Mouse (Mus musculus) embryonic fibroblast, embryonic 13.5 days (primary cell): ENCODE data around the gene Thsd4. TPM values are rescaled to one million over a fixed set of nuclear protein-coding genes. Genes with fewer than 3 reads are reported as not detected.
"Not testable (repeated sequence)": the region's sequence is repeated elsewhere in the genome, so short reads cannot be mapped to it uniquely, and the experiment has no call there.

ENCODE experiments used
- H3K27ac ChIP-seq: 2 replicates; pipeline ENCODE4 v1.5.1; 2012; ENCODE audit warnings: low read length, control low read depth, inconsistent platforms; ENCODE audit not compliant: insufficient read depth
- H3K4me1 ChIP-seq: 2 replicates; pipeline ENCODE4 v1.6.1; 2011; ENCODE audit warnings: low read length; ENCODE audit not compliant: control insufficient read depth, insufficient read depth
- H3K4me3 ChIP-seq: 2 replicates; pipeline ENCODE4 v1.5.1; 2011; ENCODE audit warnings: mild to moderate bottlenecking, control low read depth, low read length; ENCODE audit not compliant: insufficient read depth
- CTCF ChIP-seq: IDR thresholded peaks from 2 replicates; pipeline ENCODE4 v1.5.1; 2011; ENCODE audit warnings: mild to moderate bottlenecking, control low read depth, low read length, moderate library complexity, borderline replicate concordance; ENCODE audit not compliant: insufficient read depth
- POLR2A ChIP-seq: IDR thresholded peaks from 2 replicates; pipeline ENCODE4 v1.6.1; 2011; ENCODE audit warnings: low read depth, mild to moderate bottlenecking, control low read depth, low read length, moderate library complexity
- polyA plus RNA-seq: library from polyadenylated mRNA; stranded (reverse); fragments of >200 nt; gene quantifications from 2 replicates; pipeline ENCODE4 v1.2.4, GENCODE M21; 2011; ENCODE audit warnings: low read depth; ENCODE audit not compliant: missing spikeins, insufficient read length

Gene Thsd4
- polyA plus RNA-seq, 1 experiment = 7.0 TPM

DNA sequence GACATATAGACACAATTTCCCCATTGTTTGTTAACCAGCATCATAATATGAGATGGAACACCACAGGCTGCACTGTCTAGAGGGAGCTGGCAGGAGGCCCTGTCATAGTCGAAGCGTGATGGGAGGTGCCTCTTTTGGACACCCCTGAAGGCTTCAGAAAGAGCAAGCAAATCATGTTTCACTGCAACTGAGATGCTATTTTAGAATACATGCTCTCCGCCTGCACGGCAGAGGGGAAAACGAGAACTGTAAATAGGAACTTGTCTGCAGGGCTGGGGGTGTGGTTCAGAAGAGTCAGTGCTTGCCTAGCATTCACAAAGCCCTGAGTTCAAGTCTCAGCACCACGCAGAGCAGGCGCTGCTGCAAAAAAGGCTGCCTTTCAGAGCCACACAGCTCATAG, 334.9 kb downstream of the Thsd4 start:
- no peak overlapping the region for H3K4me3 ChIP-seq
- TF ChIP-seq CTCF (no peak), POLR2A (no peak)
- H3K4me1 ChIP-seq = no peaks in the 10 kb centered on the region
- H3K27ac ChIP-seq = no peak overlapping the region

DNA sequence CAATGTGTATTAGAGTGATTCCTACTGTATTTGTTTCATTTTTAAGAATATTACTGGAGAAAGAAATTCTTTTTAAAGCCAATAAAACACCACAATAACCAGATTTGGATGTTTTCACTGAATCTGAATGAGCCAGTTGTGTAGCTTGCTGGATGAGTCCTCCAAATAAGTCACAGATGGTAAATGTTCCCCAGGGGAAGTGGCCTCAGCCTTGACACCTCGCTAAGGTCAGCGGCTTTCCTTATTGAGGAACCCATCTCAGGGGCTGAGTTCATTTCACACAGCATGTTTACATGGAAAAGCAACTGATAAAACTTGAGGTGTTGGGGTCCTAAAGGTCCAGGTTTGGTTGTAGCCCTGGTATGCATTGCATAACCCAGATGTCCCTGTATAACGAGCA, 337.8 kb downstream of the Thsd4 start:
- Histone ChIP-seq H3K4me3 (no peak overlapping the region), H3K4me1 (no peaks in the 10 kb centered on the region), H3K27ac (no peak overlapping the region)
- TF ChIP-seq CTCF (no peak), POLR2A (no peak)

DNA sequence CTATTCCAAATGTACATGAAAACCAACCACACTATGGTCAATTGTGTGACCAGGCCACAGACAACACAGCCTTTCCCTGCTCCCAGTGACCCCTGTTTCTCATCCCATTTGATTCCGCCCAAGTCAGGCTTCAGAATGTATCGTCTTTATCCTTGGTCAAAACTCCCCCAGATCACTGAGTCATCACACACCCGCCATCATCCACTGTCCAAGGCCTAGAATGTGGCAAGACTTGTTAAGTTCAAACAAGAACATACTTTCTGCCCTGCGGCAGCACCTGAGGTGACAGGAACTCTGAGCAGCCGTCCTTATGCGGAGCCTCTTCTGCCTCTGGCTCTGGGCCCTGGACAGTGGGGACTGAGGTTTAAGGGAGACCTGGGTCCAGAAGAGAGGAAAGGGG, 339.5 kb downstream of the Thsd4 start:
- TF ChIP-seq CTCF = no peak
- no peak for TF ChIP-seq POLR2A
- Histone ChIP-seq H3K4me3 (no peak overlapping the region), H3K4me1 (no peaks in the 10 kb centered on the region), H3K27ac (no peak overlapping the region)

DNA sequence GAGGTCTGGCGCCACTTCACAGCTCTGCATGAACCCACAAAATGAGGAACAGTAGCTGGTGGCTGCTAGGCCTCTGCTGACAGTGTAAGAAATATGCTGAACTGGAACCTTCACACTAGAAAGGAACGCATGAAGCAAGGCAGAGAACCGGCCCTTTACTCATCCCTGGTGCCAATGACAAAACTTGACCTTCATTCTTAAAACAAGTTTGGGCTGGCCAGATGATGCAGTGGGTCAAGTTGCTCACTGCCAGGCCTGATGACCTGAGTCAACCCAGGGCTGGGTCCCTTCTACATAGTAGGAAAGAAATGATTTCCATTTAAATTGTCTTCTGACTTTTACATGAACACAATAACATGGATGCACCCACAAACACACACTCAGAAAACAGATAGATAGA, 340.9 kb downstream of the Thsd4 start:
- Histone ChIP-seq H3K27ac (no peak overlapping the region), H3K4me1 (no peaks in the 10 kb centered on the region)

DNA sequence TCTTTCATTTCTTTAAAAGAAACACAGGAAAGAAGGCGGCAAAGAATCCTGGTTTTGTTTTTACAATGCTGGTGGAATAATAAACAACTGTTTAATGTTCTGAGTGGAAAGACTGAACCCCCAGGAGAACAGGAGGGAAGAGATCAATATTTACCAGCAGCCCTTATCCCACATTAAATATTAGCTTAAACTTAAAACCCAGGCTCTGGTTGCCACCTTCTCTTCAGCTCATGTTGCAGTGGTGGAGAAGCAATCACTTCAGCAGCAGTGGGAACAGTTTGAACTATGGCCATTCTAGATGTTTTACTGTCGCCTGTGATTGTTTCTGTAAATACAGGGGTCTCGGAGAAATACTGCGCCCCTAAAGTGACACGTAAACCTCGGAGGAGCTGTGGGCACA, 341.7 kb downstream of the Thsd4 start:
- TF ChIP-seq POLR2A (no peak), CTCF (no peak)
- H3K27ac ChIP-seq = no peak overlapping the region
- no peak overlapping the region for H3K4me3 ChIP-seq
- no peaks in the 10 kb centered on the region for H3K4me1 ChIP-seq

More for the DNA sequence above, 340.9 kb downstream of the Thsd4 start:
- TF ChIP-seq POLR2A = no peak
- no peak for TF ChIP-seq CTCF
- H3K4me3 ChIP-seq = no peak overlapping the region

DNA sequence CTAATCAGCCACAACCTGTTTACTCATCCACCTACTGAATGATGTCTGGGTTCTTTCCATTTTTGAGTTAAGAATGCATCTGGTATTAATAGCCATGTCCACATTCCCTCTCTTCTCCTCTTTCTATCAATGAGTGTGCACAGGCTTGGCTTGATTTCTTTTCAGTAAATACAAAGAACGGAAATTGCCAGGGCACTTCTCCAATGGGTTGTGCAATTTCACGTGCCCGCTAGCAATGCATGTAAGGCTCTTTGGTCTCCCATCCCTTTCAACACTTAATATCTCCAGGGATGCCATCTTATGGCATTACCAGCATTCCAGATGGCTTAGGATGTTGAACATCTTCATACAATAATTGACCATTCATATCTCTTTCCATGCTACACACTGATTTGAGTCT, 345.5 kb downstream of the Thsd4 start:
- H3K4me3 ChIP-seq = no peak overlapping the region
- H3K27ac ChIP-seq = no peak overlapping the region
- no peaks in the 10 kb centered on the region for H3K4me1 ChIP-seq
- TF ChIP-seq POLR2A (no peak), CTCF (no peak)

DNA sequence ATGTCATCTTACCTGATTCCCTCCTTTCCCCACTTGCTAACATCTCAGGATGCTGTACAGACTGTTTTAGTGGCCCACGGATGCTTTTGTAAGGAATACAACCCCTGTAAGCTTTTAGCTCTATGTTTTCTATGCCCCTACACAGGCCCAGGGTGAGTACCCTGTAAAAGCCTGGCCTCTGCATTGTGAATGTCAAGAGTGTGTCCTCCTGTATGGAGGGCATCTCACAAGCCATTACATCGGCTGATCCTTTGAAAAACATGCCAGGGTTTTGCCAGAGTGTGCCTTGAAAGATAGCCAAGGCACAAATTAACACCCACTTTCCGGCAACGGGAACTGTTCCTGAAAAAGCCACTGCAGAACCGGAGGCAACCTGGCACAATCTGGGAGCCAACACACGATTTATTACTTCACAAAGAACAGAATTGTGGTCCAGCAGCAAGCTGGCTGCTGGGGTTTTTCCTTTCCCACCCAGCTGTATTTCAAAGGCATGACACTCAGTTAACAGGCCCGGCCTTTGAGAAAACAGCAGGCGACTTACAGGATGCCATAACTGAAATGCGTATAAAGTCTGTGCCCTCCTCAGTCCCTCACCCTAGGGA, 349.3 kb downstream of the Thsd4 start:
- not testable (repeated sequence) for H3K4me3 ChIP-seq, H3K4me1 ChIP-seq, H3K27ac ChIP-seq

DNA sequence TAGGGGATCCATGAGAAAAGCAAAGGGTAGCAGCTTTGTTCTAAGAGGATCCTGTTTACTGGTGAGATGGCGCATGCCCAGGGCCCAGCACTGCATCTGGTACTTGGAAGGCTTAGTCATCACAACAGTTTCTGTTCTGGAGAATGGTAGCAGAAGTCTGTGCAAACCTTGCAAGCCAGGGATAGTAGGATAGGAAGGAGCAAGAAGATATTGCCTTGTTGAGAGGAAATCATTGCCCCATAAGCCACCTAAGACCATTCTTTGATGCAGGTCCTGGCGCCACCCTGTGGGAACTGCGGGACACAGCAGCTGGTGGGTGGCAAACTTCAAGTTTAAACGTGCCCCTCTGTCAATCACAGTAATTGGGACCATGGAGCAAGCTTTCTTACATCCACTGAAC, 354.9 kb downstream of the Thsd4 start:
- TF ChIP-seq POLR2A (no peak), CTCF (peak; percentile 24; the same call in 1 of the 2 replicates)
- no peak overlapping the region for H3K27ac ChIP-seq

DNA sequence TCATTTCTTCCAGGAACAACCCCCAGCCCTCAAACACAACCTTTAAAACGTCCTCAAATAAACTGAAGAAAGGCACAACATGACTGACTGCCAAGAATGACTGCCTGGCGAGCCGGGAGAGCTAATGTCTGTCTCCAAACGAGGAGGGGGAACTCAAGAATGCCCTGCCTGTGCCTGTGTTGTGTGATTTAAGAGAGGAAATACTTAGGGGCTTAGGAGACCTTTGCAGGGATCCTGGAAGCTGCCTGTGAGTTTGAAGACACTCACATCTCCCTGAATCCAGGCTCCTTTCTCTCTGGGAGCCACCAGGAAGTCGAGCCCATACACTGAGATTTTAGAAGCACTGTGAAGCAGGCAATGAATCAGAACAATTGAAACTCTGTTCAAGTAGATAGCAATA, 361.0 kb downstream of the Thsd4 start:
- TF ChIP-seq CTCF (no peak), POLR2A (no peak)
- no peaks in the 10 kb centered on the region for H3K4me1 ChIP-seq
- no peak overlapping the region for H3K27ac ChIP-seq
- H3K4me3 ChIP-seq = no peak overlapping the region

More for the DNA sequence above, 354.9 kb downstream of the Thsd4 start:
- Histone ChIP-seq H3K4me3 (no peak overlapping the region), H3K4me1 (no peaks in the 10 kb centered on the region)

DNA sequence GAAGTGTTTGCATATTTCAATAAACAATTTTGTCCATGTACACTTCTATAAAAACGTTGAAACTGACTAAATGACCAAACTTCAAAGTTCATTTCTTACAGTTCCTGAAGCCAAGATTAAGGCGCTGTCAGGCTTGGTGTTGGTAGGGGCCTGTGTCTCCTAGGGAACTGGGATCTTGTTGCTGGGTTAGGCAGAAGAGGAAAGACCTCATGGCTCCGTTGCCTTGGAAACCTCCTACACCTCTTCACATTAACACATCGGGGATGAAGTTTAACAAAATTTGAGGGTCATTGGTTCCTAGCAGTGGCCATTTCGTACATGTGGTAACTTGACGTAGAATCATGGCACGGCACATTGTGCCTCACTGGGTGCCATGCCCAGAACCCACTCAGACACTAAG, 361.7 kb downstream of the Thsd4 start:
- TF ChIP-seq CTCF (no peak), POLR2A (no peak)
- Histone ChIP-seq H3K4me1 (no peaks in the 10 kb centered on the region), H3K27ac (no peak overlapping the region), H3K4me3 (no peak overlapping the region)

DNA sequence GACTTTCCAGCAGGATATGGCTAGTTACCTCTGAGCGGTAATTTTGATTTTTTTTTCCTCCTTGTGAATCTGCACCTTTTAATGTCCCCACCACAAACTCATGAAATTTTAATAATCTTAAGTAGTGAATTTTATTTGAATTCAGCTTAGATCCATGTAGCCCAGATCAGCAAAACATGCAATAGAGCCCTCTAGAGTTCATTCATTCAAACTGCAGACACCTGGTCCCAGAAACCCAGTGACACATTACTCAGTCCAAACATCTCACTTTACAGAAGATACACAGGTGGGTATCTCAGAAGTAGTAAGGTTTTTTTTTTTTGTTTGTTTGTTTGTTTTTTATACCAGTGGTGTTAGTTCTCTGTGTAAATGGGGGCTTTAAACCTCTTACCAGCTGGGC, 368.9 kb downstream of the Thsd4 start:
- TF ChIP-seq POLR2A (no peak), CTCF (no peak)
- Histone ChIP-seq H3K4me1 (peaks cover 6% of the 10 kb centered on the region; the same call in 1 of the 2 replicates), H3K4me3 (no peak overlapping the region), H3K27ac (no peak overlapping the region)
